Mouse (Mus musculus): Measurements from ENCODE around the gene Zdhhc6.

The Zdhhc6 gene

DNA sequence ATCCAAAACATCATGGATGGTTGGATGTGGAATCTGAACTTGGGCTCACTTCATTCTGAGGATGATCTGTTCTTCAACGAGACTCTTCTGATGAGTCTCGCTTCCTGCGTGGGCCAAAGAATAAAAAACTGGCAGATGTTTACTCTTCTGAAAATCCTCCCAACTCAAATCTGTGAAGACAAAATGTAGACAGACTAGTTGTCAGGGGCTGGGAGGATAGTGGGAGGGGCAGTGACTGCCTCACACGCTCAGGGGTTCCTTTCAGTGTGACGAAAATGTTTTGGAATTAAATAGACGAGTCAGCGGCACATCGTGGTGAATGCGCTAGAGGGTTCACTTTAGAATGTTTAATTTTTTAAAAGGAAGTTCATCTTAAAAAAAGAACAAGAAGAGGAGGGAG lies 59.7 kb downstream of the Zdhhc6 start:
- WGBS = 46% methylated on average over 9 of the region's 9 CpGs

- 15% methylated on average over 5 of the region's 5 CpGs for WGBS
These were observed 61.3 kb downstream of the Zdhhc6 start for GRCm38 (mm10) chr19:55254513-55255016.

DNA sequence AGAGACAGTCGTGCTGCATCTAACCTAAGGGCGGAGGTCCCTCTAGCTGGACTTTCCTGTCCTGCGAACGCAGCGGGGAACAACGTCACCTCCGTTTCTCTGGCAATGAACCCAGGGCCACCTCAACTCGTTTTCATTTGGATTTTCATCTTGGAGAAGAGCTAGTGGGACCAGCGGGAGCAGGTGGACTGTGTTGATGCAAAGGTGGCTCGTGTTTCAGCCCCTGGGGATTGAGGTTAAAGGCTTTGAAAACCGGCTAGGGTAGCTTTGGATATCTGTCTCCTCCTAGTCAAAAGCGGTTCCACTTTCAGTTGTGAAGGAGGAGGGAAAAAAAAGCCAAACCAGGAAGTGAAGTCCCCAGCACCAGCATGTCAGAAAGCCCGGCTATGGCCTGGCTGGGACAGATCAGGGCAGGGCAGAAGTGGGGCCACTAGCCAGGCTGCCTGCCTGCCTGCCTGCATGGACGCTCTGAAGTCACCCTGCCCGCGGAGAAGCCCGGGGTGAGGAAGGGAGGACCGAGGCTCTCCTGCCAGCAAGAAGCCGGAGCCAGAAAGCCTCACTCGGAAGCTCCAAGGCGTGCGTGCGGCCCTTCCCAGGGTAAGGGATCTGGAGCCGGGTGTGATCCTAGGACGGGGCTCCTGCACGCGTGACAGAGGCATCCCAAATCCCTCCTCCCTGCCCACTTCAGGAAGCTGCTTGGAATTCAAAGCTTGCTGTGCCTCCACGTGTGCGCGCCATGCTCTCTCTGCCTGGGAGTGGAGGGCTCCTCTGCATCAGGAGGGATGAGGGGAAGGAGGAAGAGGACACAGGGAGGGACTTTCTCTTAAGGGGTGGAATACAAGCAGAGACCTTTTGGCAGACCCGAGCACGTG lies 62.0 kb downstream of the Zdhhc6 start:
- under 1% methylated on average over 32 of the region's 32 CpGs for WGBS

DNA sequence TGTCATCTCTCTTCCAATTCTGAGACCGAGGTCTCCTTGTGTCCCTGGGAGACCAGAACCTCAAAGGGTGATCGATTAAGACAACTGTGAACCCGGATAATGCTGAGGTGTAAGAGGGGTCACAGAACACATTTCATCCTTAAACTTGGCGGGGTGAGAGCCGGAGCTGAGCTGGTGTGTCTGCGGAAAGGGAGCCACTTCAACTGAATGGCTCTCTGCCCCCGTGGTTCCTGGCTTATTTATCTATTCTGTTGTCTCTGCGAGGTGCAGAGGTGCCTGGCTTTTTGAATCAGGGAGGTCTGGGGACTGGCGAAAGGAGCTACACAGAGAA lies 62.6 kb downstream of the Zdhhc6 start:
- 5% methylated on average over 9 of the region's 9 CpGs for WGBS

DNA sequence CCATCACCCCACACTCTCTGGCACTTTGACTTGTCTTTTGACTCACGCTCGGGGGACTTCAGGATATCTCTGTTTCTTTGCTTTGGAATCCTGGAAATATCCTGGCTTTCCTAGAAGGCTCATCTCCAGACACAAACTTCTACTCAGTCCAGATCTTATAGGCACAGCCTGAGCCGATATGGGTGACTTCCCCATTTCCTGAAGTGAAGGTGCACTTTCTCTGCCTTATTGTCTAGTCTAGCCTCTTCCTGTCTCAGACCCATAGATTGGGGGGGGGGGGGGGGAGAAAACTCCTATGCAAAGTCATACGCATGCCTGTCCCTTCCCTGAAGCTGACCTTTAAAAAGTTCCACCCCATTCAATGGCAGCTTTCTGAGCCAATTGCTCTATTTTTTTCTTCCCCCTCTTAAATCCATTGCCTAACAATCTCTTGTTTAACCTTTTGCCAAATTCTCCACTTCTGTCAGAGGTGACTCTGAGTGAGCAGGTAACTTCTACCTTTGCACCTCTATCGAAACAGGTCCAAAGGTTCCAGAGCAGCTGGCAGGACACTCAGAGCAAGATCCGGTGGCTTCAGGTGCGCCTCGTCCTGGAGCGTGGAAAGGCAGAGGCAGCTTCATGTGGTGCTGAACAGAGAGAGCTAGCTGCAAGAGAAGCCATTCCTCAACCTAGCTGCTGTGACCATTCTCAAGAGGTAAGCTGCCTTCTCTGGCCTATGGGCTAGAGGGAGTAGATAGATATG lies 64.3 kb downstream of the Zdhhc6 start, which contains the start of gene Acsl5:
TSS of gene Acsl5 (plus strand) at position 556 of the 742 bp plus-strand sequence.
- 97% methylated on average over 9 of the region's 9 CpGs for WGBS

DNA sequence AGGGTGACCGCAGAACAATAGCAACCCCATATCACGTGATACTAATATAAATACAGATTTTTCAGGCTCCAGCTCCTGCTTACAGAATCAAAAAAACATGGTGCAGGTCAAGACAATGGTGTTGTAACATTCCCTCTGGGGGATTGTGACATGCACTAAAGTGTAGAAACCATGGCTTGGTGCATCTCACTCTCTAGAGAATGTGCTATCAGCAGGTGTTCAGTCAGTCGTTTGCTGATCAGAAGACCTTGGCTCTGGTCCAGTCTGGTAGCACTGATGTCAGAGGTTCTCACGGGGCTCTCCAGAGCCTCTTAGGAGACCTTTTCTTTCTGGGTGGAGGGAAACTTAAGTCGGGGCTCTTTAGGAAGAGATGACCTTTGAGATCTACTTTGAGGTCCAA lies 65.4 kb downstream of the Zdhhc6 start:
- 75% methylated on average over 5 of the region's 5 CpGs for WGBS

- 88% methylated on average over 9 of the region's 9 CpGs for WGBS
These were observed 67.8 kb downstream of the Zdhhc6 start for GRCm38 (mm10) chr19:55247991-55248520.

DNA sequence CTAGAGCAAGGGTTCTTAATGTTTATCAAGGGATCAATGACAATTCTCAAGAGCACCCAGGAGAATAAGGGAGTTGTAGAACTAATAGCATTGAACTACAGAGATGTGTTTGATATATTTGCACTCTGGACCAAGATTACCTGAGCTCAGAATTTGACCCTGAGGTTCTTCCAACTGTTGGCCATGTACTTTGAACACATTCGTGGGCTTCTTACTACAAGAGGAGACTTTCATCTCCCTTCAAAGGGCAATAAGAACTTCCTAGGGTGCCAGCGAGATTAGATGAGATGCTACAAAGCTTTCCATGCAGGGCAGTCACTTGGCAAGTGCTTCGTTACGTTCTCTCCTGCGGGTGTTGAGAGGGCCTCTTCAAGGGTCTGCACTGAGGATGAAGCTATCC lies 68.3 kb downstream of the Zdhhc6 start:
- WGBS = 93% methylated on average over 5 of the region's 5 CpGs

DNA sequence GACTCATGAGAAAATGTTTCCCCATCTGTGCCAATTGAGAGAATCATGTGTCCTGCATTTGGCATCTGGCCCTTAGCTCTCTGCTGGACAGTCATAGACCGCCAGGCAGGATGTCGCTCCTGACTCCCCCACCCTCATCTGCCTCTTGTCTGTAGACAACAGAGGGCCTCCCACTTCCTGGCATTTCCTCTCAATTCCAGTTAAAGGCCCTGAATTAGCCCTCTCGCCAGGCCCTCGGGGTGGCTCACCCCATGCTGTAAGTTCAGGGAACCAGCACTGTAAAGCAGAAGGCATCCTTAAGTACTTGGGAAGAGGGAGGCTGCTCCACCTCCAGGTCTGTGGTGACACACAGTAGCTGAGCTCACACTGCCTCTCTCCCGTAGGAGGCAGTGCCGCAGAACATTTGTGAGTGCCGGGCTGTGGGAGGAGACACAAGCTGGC lies 71.0 kb downstream of the Zdhhc6 start:
- WGBS = 7% methylated on average over 7 of the region's 7 CpGs

GRCm38 (mm10) chr19:55241186-55241645 lies 74.6 kb downstream of the Zdhhc6 start, which contains the start of gene Gucy2g:
TSS of gene Gucy2g (minus strand) at chr19:55241236.
- WGBS = 88% methylated on average over 6 of the region's 6 CpGs

DNA sequence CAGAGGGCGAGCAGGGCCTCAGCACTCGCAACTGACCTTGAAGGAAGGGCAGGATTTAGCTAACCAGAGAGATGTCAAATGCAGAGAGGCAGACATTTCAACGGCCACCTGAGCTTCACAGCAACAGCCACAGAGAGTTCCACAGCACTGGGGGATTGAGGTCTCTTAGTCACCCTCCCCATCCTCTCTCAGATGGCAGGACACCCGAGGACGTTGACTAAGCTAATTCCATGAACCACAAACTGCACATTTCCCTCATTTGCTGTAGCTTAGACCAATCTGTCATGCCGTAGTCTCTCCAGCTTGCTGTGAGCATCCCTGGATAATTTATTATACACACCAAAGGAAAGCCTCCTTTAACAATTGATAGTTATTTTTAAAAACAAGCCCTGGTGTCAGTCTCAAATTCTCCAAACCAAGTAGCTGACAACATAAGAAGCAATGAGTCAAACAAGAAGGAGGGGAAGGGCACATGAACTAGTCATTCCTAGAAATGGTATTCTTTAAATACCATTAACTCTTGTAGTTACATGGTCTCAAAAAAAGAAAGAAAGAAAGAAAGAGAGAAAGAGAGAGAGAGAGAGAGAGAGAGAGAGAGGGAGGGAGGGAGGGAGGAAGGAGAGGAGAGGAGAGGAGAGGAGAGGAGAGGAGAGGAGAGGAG lies 75.9 kb downstream of the Zdhhc6 start:
- WGBS = 69% methylated on average over 6 of the region's 6 CpGs

GRCm38 (mm10) chr19:55236564-55236963 lies 79.3 kb downstream of the Zdhhc6 start:
- 62% methylated on average over 5 of the region's 5 CpGs for WGBS

GRCm38 (mm10) chr19:55236026-55236425 lies 79.8 kb downstream of the Zdhhc6 start:
- 57% methylated on average over 2 of the region's 2 CpGs for WGBS

GRCm38 (mm10) chr19:55232136-55232535 lies 83.7 kb downstream of the Zdhhc6 start:
- 68% methylated on average over 8 of the region's 8 CpGs for WGBS

DNA sequence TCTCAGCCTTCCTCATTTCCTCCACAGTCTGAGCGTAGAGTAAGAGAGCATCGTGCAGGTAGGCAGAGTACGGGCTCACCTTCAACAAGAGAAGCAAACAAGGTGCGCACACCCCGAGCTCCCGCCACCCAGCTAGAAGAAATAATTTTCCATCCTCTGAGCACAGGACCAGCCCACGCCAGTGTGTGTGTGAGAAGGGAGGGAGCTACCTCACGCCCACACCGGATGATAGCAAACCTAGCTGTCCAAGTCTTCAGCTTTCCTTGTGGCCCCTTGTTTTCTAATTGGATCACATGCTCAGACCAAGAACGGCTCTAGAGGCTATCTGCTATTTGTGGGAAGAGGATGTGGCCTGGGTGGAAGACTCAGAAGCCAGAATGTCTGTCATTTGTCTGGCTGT lies 84.8 kb downstream of the Zdhhc6 start:
- WGBS = 42% methylated on average over 10 of the region's 10 CpGs

DNA sequence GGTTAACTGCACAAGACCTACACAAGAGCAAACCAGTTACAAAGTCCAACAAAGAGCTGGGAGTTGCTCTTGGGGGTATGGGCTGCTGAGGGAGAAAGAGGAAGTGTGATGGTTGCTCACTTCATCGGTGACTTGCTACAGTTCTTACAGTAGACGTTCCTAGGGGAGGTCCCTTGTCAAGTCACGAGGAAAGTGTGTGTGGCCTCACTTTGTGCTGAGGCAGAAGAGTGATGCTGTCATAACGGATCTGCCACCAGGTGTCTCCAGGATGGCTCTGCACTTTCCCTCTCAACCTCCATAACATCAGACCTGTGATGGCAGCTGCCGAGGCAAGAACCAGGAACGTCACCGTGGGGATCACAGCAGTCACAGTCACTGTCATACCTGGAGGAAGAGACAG lies 88.7 kb downstream of the Zdhhc6 start:
- WGBS = 81% methylated on average over 7 of the region's 7 CpGs

DNA sequence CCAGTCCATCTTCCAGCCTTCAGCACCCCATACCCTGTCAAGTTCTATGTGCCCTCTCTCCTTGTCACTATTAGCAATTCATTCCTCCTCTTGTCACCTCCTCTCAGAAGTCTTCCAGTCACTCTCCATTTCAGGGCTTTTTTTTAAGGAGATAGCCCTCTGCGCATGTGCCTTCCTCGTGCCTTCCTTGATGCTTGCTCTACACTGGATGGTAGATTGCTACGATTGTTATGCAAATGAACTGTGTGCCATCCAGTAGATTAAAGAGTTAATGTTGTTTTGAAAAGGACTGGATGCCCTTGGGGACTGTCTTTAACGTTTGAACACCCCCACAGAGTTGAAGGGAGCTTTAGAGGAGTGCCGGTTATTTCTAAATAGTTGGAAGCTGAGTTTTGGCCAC lies 89.2 kb downstream of the Zdhhc6 start:
- 74% methylated on average over 5 of the region's 5 CpGs for WGBS

DNA sequence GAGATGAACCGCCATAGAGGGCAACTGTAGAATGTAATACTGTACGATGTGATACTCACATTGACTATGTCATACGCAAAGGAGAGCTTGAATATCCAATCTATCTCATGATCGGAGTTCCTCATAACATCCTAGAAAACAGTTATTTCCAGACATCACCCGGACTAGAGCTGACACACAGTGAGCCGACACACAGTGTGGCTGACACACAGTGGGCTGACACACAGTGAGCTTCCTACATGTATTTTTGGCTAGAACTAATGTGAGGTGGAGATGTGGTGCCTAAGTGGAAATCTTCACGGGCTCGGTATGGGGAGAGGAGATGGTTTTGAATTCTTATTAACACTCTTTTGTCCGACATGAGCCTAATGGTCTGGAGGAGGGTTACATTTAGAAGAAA lies 93.6 kb downstream of the Zdhhc6 start:
- WGBS = 91% methylated on average over 9 of the region's 9 CpGs

All from cerebral cortex, adult 2 months (tissue).